Comparison of ENCODE assay signal across 16 mouse cellular contexts in the genomic region with DNA sequence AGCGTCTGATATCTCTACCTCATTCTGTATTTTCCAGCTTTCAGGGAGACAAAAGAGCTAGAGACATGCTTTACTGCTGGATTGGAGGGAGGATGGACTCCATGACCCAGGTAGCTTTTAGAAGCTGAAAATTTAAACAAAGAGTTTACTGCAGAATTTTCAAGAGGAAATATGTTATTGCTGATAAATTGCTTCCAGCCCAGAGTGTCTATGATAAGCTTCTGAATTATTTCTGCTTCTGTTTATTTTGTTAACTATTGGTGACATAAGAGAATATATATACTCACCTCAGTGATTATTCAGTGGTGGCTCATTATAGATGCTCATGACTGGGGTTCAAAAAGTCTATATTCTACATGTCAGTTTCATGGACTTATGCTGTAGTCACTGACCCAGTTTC.
"Had no signal": no experiment of that assay in that cellular context is flagged by ENCODE, and none has a peak within 500 bp of the region (broad histone marks: within the 10 kb centered on the region; RNA-seq: fewer than 3 reads in every experiment).

No protein-coding gene starts in this region.

- H3K27me3 ChIP-seq: neural tube, embryonic 13.5 days; neural tube, embryonic 15.5 days; stomach, embryonic 15.5 days had no signal

- DNase-seq: retina, postnatal 1 day; right cerebral cortex, adult 18-20 months; right cerebral cortex, postnatal 14 days; right cerebral cortex, postnatal 25 days; right cerebral cortex, postnatal 4 days; spleen, adult 18-20 months; thymus, adult 18-20 months; thymus, adult 2 months; thymus, postnatal 14 days; thymus, postnatal 25 days; thymus, postnatal 36 days; thymus, postnatal 4 days had no signal

- H3K4me1 ChIP-seq: neural tube, embryonic 13.5 days; neural tube, embryonic 15.5 days; stomach, embryonic 15.5 days had no signal

- H3K27ac ChIP-seq: neural tube, embryonic 13.5 days; neural tube, embryonic 15.5 days; stomach, embryonic 15.5 days; stomach, postnatal 0 days had no signal

- H3K9ac ChIP-seq: neural tube, embryonic 13.5 days; neural tube, embryonic 15.5 days; stomach, embryonic 15.5 days had no signal

- H3K4me3 ChIP-seq: neural tube, embryonic 13.5 days; neural tube, embryonic 15.5 days; stomach, embryonic 15.5 days had no signal

- H3K36me3 ChIP-seq: neural tube, embryonic 13.5 days; neural tube, embryonic 15.5 days; stomach, embryonic 15.5 days had no signal

- H3K9me3 ChIP-seq: neural tube, embryonic 13.5 days; neural tube, embryonic 15.5 days; stomach, embryonic 15.5 days had no signal
